Mouse (Mus musculus) adrenal gland, postnatal 36 days (tissue): ENCODE data around the gene Zfp740. TPM values are rescaled to one million over a fixed set of nuclear protein-coding genes. Genes with fewer than 3 reads are reported as not detected.

Experiments
- DNase-seq, 2 experiments: peaks; one replicate each; pipeline ENCODE4 v3.0.0; 2021; ENCODE audit warnings: mixed read lengths in 1 of 2
- total RNA-seq, 2 experiments: library from RNA; stranded (reverse); gene quantifications; 2 replicates each; pipeline ENCODE4 v1.2.3; 2021

Gene Zfp740
- total RNA-seq, 2 experiments from 2014 or later, result 52.6 to 66.7 TPM

- no peak for DNase-seq
These were observed 45.2 kb downstream of the Zfp740 start for GRCm38 (mm10) chr15:102248131-102248811.

- no peak for DNase-seq
These were observed 45.8 kb downstream of the Zfp740 start for GRCm38 (mm10) chr15:102248812-102249191.

- peak; percentile 34 to 57 for DNase-seq
These were observed 46.2 kb downstream of the Zfp740 start for GRCm38 (mm10) chr15:102249251-102249691.

GRCm38 (mm10) chr15:102249967-102250366, 46.9 kb downstream of the Zfp740 start:
- no peak for DNase-seq

- DNase-seq, result no peak
These were observed 47.5 kb downstream of the Zfp740 start for GRCm38 (mm10) chr15:102250521-102250920.

- no peak for DNase-seq
These were observed 52.7 kb downstream of the Zfp740 start for GRCm38 (mm10) chr15:102255547-102256255.

GRCm38 (mm10) chr15:102256431-102257201, 53.6 kb downstream of the Zfp740 start:
- DNase-seq, result no peak

GRCm38 (mm10) chr15:102257202-102258075, 54.4 kb downstream of the Zfp740 start, which contains the start of gene Rarg:
Gene Rarg (minus strand): TSS chr15:102257517.
- DNase-seq, result peak; percentile 66 to 79

- peak in 1 of 2 experiments; percentile 47 for DNase-seq
These were observed 55.0 kb downstream of the Zfp740 start for GRCm38 (mm10) chr15:102258076-102258470.

- no peak for DNase-seq
These were observed 55.7 kb downstream of the Zfp740 start for GRCm38 (mm10) chr15:102258581-102259253.

- no peak for DNase-seq
These were observed 59.5 kb downstream of the Zfp740 start for GRCm38 (mm10) chr15:102262582-102262981.

- DNase-seq, result no peak
These were observed 60.0 kb downstream of the Zfp740 start for GRCm38 (mm10) chr15:102263037-102263436.

Other genes with a start within 250 kb of the Zfp740 start
- not detected for gene Krt78, start 249.0 kb upstream of the Zfp740 start, total RNA-seq
- gene Krt8, start 198.8 kb upstream of the Zfp740 start, total RNA-seq, result 1 to 10 TPM in 1 of 2 experiments, under 1 TPM in 1; 0.46 to 1.9 TPM
- 1 to 10 TPM in 1 of 2 experiments, under 1 TPM in 1; 0.76 to 3.3 TPM for gene Krt18, start 175.1 kb upstream of the Zfp740 start, total RNA-seq
- gene Eif4b, start 129.5 kb upstream of the Zfp740 start, total RNA-seq, result 100 to 1,000 TPM; 225 to 261 TPM
- 10 to 100 TPM; 68.4 to 87.6 TPM for gene Tns2, start 102.8 kb upstream of the Zfp740 start, total RNA-seq
- 10 to 100 TPM; 34.4 to 42.4 TPM for gene Spryd3, start 67.0 kb upstream of the Zfp740 start, total RNA-seq
- gene Igfbp6, start 58.9 kb upstream of the Zfp740 start, total RNA-seq, result 10 to 100 TPM; 43.4 to 51.3 TPM
- gene Soat2, start 52.7 kb upstream of the Zfp740 start, total RNA-seq, result under 1 TPM; 0.40 to 0.49 TPM
- gene Csad, start 1.5 kb downstream of the Zfp740 start, total RNA-seq, result 10 to 100 TPM; 79.0 to 83.7 TPM
- 1 to 10 TPM; 1.5 to 2.9 TPM for gene Itgb7, start 28.7 kb downstream of the Zfp740 start, total RNA-seq
- 10 to 100 TPM; 21.7 to 30.4 TPM for gene Rarg, start 54.3 kb downstream of the Zfp740 start, total RNA-seq
- gene Gm9918, start 67.3 kb downstream of the Zfp740 start, total RNA-seq, result not detected
- gene Mfsd5, start 76.2 kb downstream of the Zfp740 start, total RNA-seq, result 10 to 100 TPM; 39.0 to 40.0 TPM
- 1 to 10 TPM; 3.2 to 3.6 TPM for gene Espl1, start 93.0 kb downstream of the Zfp740 start, total RNA-seq
- gene Pfdn5, start 122.9 kb downstream of the Zfp740 start, total RNA-seq, result 100 to 1,000 TPM; 420 TPM
- 10 to 100 TPM; 59.0 to 59.1 TPM for gene Myg1, start 128.5 kb downstream of the Zfp740 start, total RNA-seq
- 10 to 100 TPM; 13.7 to 16.2 TPM for gene Aaas, start 147.5 kb downstream of the Zfp740 start, total RNA-seq
- gene Sp7, start 163.9 kb downstream of the Zfp740 start, total RNA-seq, result under 1 TPM in 1 of 2 experiments, not detected in 1; 0.16 TPM
- 10 to 100 TPM; 78.9 to 79.7 TPM for gene Sp1, start 202.9 kb downstream of the Zfp740 start, total RNA-seq
- gene Amhr2, start 242.1 kb downstream of the Zfp740 start, total RNA-seq, result 1 to 10 TPM; 1.2 to 2.5 TPM